Mouse (Mus musculus): ENCODE data around the gene Dnajc12.
"Not testable (repeated sequence)": the region's sequence is repeated elsewhere in the genome, so short reads cannot be mapped to it uniquely, and the experiment has no call there.

- not testable (repeated sequence) for TF ChIP-seq CTCF, EP300 (IDR thresholded peaks at IDR 0.05; ENCODE audit: low read depth)
Measured at GRCm38 (mm10) chr10:63385897-63386296, 3.7 kb downstream of the Dnajc12 start.
